Mouse (Mus musculus) 3134 (cell line): ENCODE measurements around the gene Ak4.
"Not testable (repeated sequence)": the region's sequence is repeated elsewhere in the genome, so short reads cannot be mapped to it uniquely, and the experiment has no call there.

Experiments
- DNase-seq: peaks from one replicate; pipeline ENCODE4 v3.0.0-alpha.2; 2011; ENCODE audit warnings: low spot score; ENCODE audit not compliant: insufficient read length; ENCODE audit errors: extremely low read depth

The Ak4 gene

GRCm38 (mm10) chr4:101419151-101419910 lies at the start of gene Ak4:
Ak4 (plus strand) TSS chr4:101419277.
- DNase-seq = no peak

- peak; percentile 24 for DNase-seq
Measured at GRCm38 (mm10) chr4:101369738-101370275, 49.3 kb upstream of the Ak4 start.

- no peak for DNase-seq
Measured at GRCm38 (mm10) chr4:101372283-101372682, 46.8 kb upstream of the Ak4 start.

- no peak for DNase-seq
Measured at GRCm38 (mm10) chr4:101372751-101373150, 46.3 kb upstream of the Ak4 start.

GRCm38 (mm10) chr4:101374104-101374503 lies 45.0 kb upstream of the Ak4 start:
- no peak for DNase-seq

- no peak for DNase-seq
Measured at GRCm38 (mm10) chr4:101376835-101377234, 42.2 kb upstream of the Ak4 start.

- no peak for DNase-seq
Measured at GRCm38 (mm10) chr4:101378241-101378640, 40.8 kb upstream of the Ak4 start.

GRCm38 (mm10) chr4:101378778-101379177 lies 40.3 kb upstream of the Ak4 start:
- no peak for DNase-seq

GRCm38 (mm10) chr4:101385002-101385401 lies 34.1 kb upstream of the Ak4 start:
- no peak for DNase-seq

GRCm38 (mm10) chr4:101388246-101388645 lies 30.8 kb upstream of the Ak4 start:
- no peak for DNase-seq

GRCm38 (mm10) chr4:101388656-101389055 lies 30.4 kb upstream of the Ak4 start:
- not testable (repeated sequence) for DNase-seq

GRCm38 (mm10) chr4:101392229-101392628 lies 26.8 kb upstream of the Ak4 start:
- no peak for DNase-seq

GRCm38 (mm10) chr4:101393292-101393711 lies 25.8 kb upstream of the Ak4 start:
- DNase-seq = no peak

- DNase-seq = no peak
Measured at GRCm38 (mm10) chr4:101395021-101395533, 24.0 kb upstream of the Ak4 start.

GRCm38 (mm10) chr4:101400025-101400594 lies 19.0 kb upstream of the Ak4 start:
- no peak for DNase-seq

- no peak for DNase-seq
Measured at GRCm38 (mm10) chr4:101401945-101402344, 17.1 kb upstream of the Ak4 start.

GRCm38 (mm10) chr4:101404863-101405262 lies 14.2 kb upstream of the Ak4 start:
- no peak for DNase-seq

GRCm38 (mm10) chr4:101406411-101407196 lies 12.5 kb upstream of the Ak4 start:
- no peak for DNase-seq

GRCm38 (mm10) chr4:101416966-101417365 lies 2.1 kb upstream of the Ak4 start:
- no peak for DNase-seq

GRCm38 (mm10) chr4:101419911-101420880 lies 1.1 kb downstream of the Ak4 start:
- no peak for DNase-seq
